Mouse (Mus musculus) olfactory bulb, adult 2 months (tissue): ENCODE measurements around the gene Zfp704.

ENCODE experiments used
- CTCF ChIP-seq: fragments of 200-500 bp; IDR thresholded peaks from 2 replicates; pipeline ENCODE4 v1.5.1; 2012; ENCODE audit warnings: low read depth, mild to moderate bottlenecking, low read length, moderate library complexity; ENCODE audit not compliant: insufficient read depth
- POLR2A ChIP-seq: fragments of 200-500 bp; IDR thresholded peaks from 2 replicates; pipeline ENCODE4 v1.6.1; 2012; ENCODE audit warnings: mild to moderate bottlenecking, low read depth, low read length, moderate library complexity; ENCODE audit not compliant: insufficient read depth

DNA sequence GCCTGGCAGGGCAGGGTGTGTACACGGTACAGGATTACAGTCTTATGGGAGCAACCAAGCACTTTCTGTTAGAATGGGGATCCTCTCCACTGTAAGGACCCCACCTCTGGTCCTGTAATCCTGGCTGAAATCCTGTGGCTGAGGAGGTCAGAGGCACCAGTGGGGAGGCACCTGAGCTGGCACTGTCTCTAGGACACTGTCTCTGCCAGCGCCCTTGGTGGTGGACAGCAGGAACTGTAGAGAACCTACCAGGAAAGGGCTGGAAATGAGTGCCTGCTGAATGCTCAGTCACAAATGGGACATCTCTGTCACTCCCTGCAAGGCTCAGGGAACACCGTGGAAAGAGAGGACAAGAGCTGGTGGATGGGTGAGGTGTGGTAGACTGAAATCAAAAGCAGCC lies 133.5 kb downstream of the Zfp704 start:
- TF ChIP-seq POLR2A (no peak), CTCF (no peak)
